Mouse (Mus musculus) embryo, embryonic 9.5 days (tissue): Measurements from ENCODE around the gene Fmr1nb.

Experiments
- DNase-seq: peaks from one replicate; pipeline ENCODE4 v3.0.0-alpha.2; 2017; ENCODE audit errors: extremely low spot score

Fmr1nb gene

DNA sequence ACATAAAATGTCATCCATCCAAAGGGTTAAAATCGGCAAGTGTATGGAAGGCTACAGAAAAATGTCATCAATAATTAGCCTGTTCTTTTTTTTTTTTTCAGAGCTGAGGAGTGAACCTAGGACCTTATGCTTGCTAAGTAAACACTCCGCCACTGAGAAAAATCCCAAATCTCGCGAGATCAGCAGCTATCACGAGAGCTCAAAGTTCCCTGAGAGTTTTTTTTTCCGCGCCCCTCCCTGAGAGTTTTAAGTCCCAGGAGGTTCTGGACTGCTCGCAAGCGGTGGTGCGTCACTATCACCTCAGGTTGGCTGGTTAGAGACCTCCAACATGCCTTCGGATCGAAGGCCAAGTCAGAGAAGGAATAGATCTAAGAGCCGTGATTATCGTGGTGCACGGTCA, at the start of gene Fmr1nb:
Gene Fmr1nb (plus strand): TSS at position 234 of the 400 bp plus-strand sequence.
- no peak for DNase-seq

DNA sequence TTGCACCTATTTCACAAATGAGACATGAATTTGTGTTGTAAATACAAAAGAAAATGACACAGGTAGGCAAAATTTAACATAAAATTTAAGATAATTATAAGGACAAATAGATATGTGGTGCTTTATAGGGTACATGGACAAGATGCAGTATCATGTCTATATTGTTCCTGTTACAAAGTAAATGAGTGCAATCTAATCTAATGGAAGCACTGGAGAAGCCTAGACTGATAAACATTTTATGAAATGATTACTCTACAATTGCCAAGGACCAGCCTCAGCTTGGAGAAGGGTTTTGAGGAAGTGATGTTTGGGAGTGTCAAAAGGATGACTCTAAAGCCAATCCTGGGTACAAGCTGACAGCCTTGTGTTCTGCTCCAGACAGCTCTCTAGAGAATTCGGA, 24.7 kb upstream of the Fmr1nb start:
- DNase-seq = no peak

DNA sequence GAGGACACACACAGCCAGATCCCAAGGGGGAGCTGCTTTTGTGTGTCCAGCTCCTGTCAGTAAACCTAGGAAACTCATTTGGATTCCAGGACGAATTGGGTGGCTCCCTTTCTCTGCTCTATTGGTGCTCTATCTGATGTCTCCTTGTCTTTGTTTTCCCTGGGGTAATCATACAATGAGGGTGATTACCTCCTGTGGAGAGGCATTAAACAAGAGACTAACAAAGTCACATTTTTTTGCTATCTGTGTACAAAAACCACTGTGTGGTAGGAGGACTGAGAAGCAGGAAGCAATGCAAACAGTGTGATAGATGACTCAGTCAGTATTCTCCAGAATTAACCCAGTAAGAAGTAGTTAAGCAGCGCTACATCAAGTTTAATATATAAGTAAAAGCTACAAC, 21.6 kb upstream of the Fmr1nb start:
- no peak for DNase-seq

DNA sequence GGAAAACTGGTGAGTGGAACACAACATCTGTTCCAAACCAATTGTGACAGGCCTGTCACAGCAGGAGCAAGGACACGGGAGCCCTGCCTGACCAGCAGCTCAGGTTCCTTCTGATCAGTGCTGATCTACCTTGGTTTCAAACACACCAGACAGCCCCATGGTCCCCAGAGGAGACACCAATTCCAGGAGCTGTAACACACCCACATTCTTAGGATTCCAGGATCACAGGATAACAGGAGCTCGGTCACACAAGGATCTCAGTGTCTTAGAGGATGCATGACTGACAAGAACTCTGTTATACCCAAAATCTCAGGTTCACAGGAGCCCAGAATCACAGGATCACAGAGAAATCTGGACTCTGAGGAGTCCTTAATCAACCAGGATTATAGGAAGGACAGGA, 58.8 kb downstream of the Fmr1nb start:
- DNase-seq = peak; percentile 2

DNA sequence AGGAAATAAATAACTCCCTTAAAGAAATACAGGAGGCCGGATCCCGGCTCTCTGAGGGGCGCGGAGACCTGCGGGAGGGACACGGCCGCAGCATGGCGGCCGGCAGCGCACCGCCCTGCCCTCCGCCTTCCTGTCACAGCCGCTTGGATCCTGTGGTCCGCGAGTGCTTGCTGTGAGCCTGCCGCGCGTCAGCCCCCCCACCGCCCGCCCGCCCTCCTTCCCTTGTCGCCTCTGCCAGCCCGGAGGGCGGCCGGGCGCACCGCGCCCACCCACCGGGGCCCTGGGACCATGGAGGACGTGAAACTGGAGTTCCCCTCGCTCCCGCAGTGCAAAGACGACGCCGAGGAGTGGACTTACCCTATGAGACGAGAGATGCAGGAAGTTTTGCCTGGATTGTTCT, 59.4 kb downstream of the Fmr1nb start, which contains the start of gene Gm14698:
Gene Gm14698 (plus strand): TSS at position 35 of the 400 bp plus-strand sequence.
- peak; percentile 17 for DNase-seq

DNA sequence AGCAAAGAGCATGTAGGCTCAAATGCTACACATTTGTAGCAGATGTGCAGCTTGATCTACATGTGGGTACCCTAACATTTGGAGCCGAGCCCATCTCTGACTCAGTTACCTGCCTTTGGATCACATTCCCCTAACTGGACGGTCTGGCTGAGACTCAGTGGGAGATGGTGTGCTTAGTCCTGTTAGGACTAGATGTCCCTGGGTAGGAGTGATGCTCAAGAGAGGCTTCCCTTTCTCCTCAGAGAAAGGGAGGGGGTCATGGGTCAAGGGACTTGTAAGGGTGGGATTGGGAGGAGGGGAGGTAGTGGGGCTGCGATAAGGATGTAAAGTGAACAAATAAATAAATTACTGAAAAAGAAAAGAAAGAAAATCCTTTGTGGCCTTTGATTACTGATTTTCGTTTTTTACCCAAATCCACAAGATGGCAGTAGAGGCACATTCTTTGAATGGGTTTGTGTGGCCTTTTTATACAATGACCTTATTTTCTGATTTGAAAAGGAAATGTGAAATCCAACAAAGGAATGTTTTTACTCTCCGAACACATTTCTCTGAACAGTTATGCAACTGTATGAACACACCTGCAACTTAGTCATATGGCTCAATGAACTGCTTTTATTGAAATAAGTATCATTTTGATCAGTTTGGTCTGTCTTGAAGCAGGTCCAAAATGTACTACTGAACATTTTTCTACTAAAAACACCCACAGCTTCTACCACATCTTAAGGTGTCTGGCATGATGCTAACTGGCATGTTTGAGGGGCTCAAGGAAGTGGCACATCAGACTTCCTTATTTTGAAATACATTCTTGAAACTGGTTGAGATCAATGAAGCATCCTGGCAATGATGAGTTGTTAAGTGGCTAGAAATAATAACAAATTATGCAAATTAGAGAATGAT, 78.2 kb downstream of the Fmr1nb start:
- peak; percentile 10 for DNase-seq
